9 mouse cellular contexts compared by ENCODE assay signal in genomic region chr13:98332106-98332505, GRCm38 (mm10). TPM values are rescaled to one million over a fixed set of nuclear protein-coding genes. Genes with fewer than 3 reads are reported as not detected.
DNase-seq lines count a peak whose midpoint lies in the region; ATAC-seq and TF ChIP-seq lines count a peak whose summit lies in the region.
"Had no signal": no experiment of that assay in that cellular context is flagged by ENCODE, and none has a peak within 500 bp of the region (broad histone marks: within the 10 kb centered on the region; RNA-seq: fewer than 3 reads in every experiment).

No protein-coding gene starts in this region.

- no peaks in the 10 kb centered on the region for H3K79me2 ChIP-seq in heart, adult 2 months (replicated peaks; ENCODE audit: control insufficient read depth, insufficient read depth, low read length)

- peak; percentile 58 for TF ChIP-seq CTCF in heart, adult 2 months (IDR thresholded peaks at IDR 0.05)

- H3K27me3 ChIP-seq in heart, adult 2 months (ENCODE audit: control insufficient read depth, insufficient read depth, low read length) = no peaks in the 10 kb centered on the region
- no peaks in the 10 kb centered on the region for H3K27me3 ChIP-seq in limb, embryonic 11.5 days (ENCODE audit: control insufficient read depth, insufficient read depth, low read length)

- no peak overlapping the region for H3K4me2 ChIP-seq in limb, embryonic 11.5 days (ENCODE audit: low read depth, severe bottlenecking)
- H3K4me2 ChIP-seq: liver, embryonic 15.5 days had no signal

- no peak overlapping the region for H3K4me3 ChIP-seq in heart, adult 2 months
- H3K4me3 ChIP-seq in limb, embryonic 11.5 days (ENCODE audit: low read depth, low read length) = no peak overlapping the region
- H3K4me3 ChIP-seq: liver, embryonic 15.5 days had no signal

- H3K4me1 ChIP-seq in heart, adult 2 months (ENCODE audit: control insufficient read depth, insufficient read depth, low read length) = no peaks in the 10 kb centered on the region
- H3K4me1 ChIP-seq in limb, embryonic 11.5 days (ENCODE audit: control insufficient read depth, insufficient read depth, low read length) = no peaks in the 10 kb centered on the region
- H3K4me1 ChIP-seq: liver, embryonic 15.5 days had no signal

- H3K36me3 ChIP-seq in heart, adult 2 months (ENCODE audit: control insufficient read depth, insufficient read depth, low read length) = no peaks in the 10 kb centered on the region
- no peaks in the 10 kb centered on the region for H3K36me3 ChIP-seq in limb, embryonic 11.5 days (ENCODE audit: control insufficient read depth, insufficient read depth, low read length)
- H3K36me3 ChIP-seq: liver, embryonic 15.5 days had no signal

- no peak for DNase-seq in heart, adult 2 months
- no peak for DNase-seq in heart, postnatal 25 days (ENCODE audit: low spot score)
- DNase-seq in urinary bladder, postnatal 36 days (ENCODE audit: low spot score in 2 of 2) = peak; percentile 6 to 24
- DNase-seq in urinary bladder, postnatal 10 days (ENCODE audit: low spot score) = no peak
- DNase-seq in limb, embryonic 11.5 days (ENCODE audit: low spot score) = peak; percentile 44
- DNase-seq in thymus, postnatal 4 days = peak; percentile 62
- DNase-seq in frontal cortex, postnatal 10 days (ENCODE audit: low spot score in 2 of 2) = no peak
- DNase-seq in right cerebral cortex, adult 18-20 months = no peak

- H3K9ac ChIP-seq in heart, adult 2 months (ENCODE audit: low read depth, low read length) = no peak overlapping the region
- no peak overlapping the region for H3K9ac ChIP-seq in limb, embryonic 11.5 days (ENCODE audit: low read length)
- H3K9ac ChIP-seq: liver, embryonic 15.5 days had no signal

- WGBS in heart, adult 2 months = 31% methylated on average over 2 of the region's 2 CpGs
- 61% methylated on average over 2 of the region's 2 CpGs for WGBS in limb, embryonic 11.5 days

- intact Hi-C loops in heart, adult 2 months (cut with DNase I) = no loop called here
- intact Hi-C loops in heart, postnatal 25 days (cut with DNase I) = no loop called here

- no peak for TF ChIP-seq EP300 in heart, adult 2 months (IDR thresholded peaks at IDR 0.05; ENCODE audit: insufficient read depth, low read depth, low read length)

- H3K9me3 ChIP-seq in limb, embryonic 11.5 days (ENCODE audit: control insufficient read depth, low read length) = no peaks in the 10 kb centered on the region
- H3K9me3 ChIP-seq: liver, embryonic 15.5 days had no signal

- ATAC-seq in limb, embryonic 11.5 days (ENCODE audit: insufficient number of reproducible peaks, low FRiP score, low TSS enrichment, low read depth) = no peak

- no peak overlapping the region for H3K27ac ChIP-seq in heart, adult 2 months
- H3K27ac ChIP-seq in limb, embryonic 11.5 days (replicated peaks; ENCODE audit: low read depth, low read length) = no peak overlapping the region
- H3K27ac ChIP-seq: liver, embryonic 15.5 days had no signal

- no peak for TF ChIP-seq POLR2A in heart, adult 2 months (IDR thresholded peaks at IDR 0.05; ENCODE audit: insufficient read depth, low read depth, low read length)

RNA-seq across cellular contexts. Expression of gene Btf3, which starts 15.3 kb away (rescaled TPM):
- 100 to 1,000 TPM; 193 to 218 TPM for total RNA-seq in heart, adult 2 months (2021)
- 88.2 and 135 TPM in 2 replicates for polyA plus RNA-seq in heart, adult 2 months (2012; rRNA removed)
- total RNA-seq in heart, postnatal 25 days (2021) = 100 to 1,000 TPM; 190 to 219 TPM
- polyA plus RNA-seq in limb, embryonic 11.5 days (2014; fragmentation: Nextera tagmentation; extraction: Ambion mirVana) = 812 and 826 TPM in 2 replicates

RNA-seq across cellular contexts. Expression of gene Foxd1, which starts 21.9 kb away (rescaled TPM):
- total RNA-seq in heart, adult 2 months (2021) = under 1 TPM in 1 of 2 experiments, not detected in 1; 0.05 TPM
- 0.03 and 0.06 TPM in 2 replicates for polyA plus RNA-seq in heart, adult 2 months (2012; rRNA removed)
- under 1 TPM in 1 of 2 experiments, not detected in 1; 0.05 TPM for total RNA-seq in heart, postnatal 25 days (2021)
- 0.05 and 0.07 TPM in 2 replicates for polyA plus RNA-seq in limb, embryonic 11.5 days (2014; fragmentation: Nextera tagmentation; extraction: Ambion mirVana)
- polyA plus RNA-seq: liver, embryonic 15.5 days had no signal

RNA-seq across cellular contexts. Expression of gene Gm21976, which starts 52.4 kb away (rescaled TPM):
- not detected for total RNA-seq in heart, adult 2 months (2021)
- polyA plus RNA-seq in heart, adult 2 months (2012; rRNA removed) = not detected in 2 replicates
- total RNA-seq in heart, postnatal 25 days (2021) = not detected
- not detected in 2 replicates for polyA plus RNA-seq in limb, embryonic 11.5 days (2014; fragmentation: Nextera tagmentation; extraction: Ambion mirVana)
- polyA plus RNA-seq: liver, embryonic 15.5 days had no signal

Comparison
In these comparisons a context has a peak if more than half of its experiments do, and no peak if none do; other contexts are left out.
1. DNase-seq: peak in urinary bladder, postnatal 36 days (2 of 2), limb, embryonic 11.5 days (single experiment) and thymus, postnatal 4 days (single experiment); none in heart, adult 2 months (0 of 2), heart, postnatal 25 days (single experiment), urinary bladder, postnatal 10 days (single experiment), frontal cortex, postnatal 10 days (0 of 2) and right cerebral cortex, adult 18-20 months (single experiment).